Mouse (Mus musculus) gastrocnemius, postnatal 10 days (tissue): Measurements from ENCODE around the gene Abcc4. TPM values are rescaled to one million over a fixed set of nuclear protein-coding genes. Genes with fewer than 3 reads are reported as not detected.

Source experiments
- microRNA-seq, 2 experiments: library from miRNA; unstranded; fragments of <30 nt; microRNA quantifications; one replicate each; pipeline ENCODE4 v1.2.0; 2021
- total RNA-seq, 2 experiments: library from RNA; stranded (reverse); gene quantifications; 2 replicates each; pipeline ENCODE4 v1.2.3; 2021

Abcc4 gene
- total RNA-seq, 2 experiments from 2014 or later: 3.8 to 4.8 TPM

Small RNA genes lying within 50 kb of the gene (microRNA-seq; reads per million reads assigned to microRNA genes)
- 0 reads per million in 2 experiments for gene Mir6391

Other genes starting within 250 kb of the Abcc4 start
- under 1 TPM in 1 of 2 experiments, not detected in 1; 0.14 TPM for gene Cldn10, start 81.7 kb upstream of the Abcc4 start, total RNA-seq
- 10 to 100 TPM in 1 of 2 experiments, 1 to 10 TPM in 1; 7.4 to 11.6 TPM for gene Dzip1, start 219.2 kb upstream of the Abcc4 start, total RNA-seq
- 10 to 100 TPM; 22.3 to 25.9 TPM for gene Dnajc3, start 231.8 kb upstream of the Abcc4 start, total RNA-seq